Mouse (Mus musculus) c-Kit-positive CD71-positive TER-119-positive erythroid progenitor cells, embryonic 14.5 days (primary cell): ENCODE measurements at regions not wholly inside any gene's neighbourhood (a gene's known extent, or its start where the extent isn't known, plus 50 kb on each side); places are given as distances from the start of the nearest gene placed in this dataset.
"Not testable (repeated sequence)": the region's sequence is repeated elsewhere in the genome, so short reads cannot be mapped to it uniquely, and the experiment has no call there.

Source experiments
- DNase-seq: peaks from one replicate; pipeline ENCODE4 v3.0.0-alpha.2; 2013; ENCODE audit warnings: low spot score

GRCm38 (mm10) chr3:155662280-155662679 is 569.0 kb downstream of the Lrriq3 start:
- no peak for DNase-seq

DNA sequence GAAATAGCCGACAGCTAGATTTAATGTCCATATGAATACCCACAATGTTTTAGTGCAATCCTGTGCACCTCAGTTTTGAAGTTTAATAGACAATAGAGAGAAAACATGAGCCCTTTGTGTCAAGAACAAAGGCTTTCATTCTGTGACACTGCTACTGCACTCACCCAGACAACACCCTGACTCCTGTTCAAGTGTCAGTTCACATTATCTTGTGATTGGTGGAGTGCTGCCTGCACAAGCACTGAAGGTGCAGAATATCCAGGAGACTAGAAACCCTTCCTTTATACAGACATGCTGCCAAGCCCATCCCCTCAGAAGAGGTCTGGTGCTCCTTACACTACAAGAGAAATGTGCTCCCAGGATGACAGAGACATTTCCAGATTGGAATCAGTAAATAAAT is 579.3 kb downstream of the Lrriq3 start:
- DNase-seq, result no peak

DNA sequence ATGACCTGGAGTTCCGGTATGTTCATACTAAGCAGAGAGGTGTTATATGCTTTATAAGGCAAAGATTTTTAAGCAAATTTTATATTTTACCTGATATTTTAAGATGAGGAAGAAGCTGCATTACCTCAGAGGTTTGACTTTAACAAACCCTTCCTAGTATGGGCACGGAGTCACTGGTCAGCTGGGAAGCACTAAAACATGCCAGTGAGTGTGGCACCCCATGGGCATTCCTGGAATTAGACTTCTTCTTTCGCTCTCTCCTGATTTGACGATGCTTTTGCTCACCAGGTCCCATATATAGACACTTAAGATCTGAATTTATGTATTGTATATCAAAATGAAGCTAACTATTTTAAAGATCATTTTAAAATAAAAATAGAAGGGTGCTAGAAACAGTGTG is 587.0 kb downstream of the Lrriq3 start:
- DNase-seq, result no peak

GRCm38 (mm10) chr3:155682921-155683813 is 589.9 kb downstream of the Lrriq3 start:
- DNase-seq, result no peak

DNA sequence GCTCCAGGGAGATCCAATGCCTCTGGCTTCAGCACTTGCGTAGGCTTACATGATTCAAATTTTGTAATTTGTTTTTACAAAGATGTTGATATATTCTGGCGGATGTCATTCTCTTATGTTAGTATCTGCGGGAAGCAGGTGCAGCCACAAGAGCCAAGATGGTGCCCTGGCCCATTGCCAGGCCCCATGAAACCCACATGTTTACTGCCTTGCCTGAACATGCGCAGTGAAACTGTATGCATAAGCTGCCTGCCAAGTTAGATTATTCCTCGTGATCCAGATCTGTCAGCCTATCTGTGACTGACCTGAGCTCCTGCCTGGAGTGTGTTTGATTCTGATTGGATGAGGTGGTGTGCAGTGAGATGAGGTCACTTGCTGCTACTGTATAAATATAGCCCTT is 595.1 kb downstream of the Lrriq3 start:
- DNase-seq, result no peak

GRCm38 (mm10) chr3:155723011-155723510 is 629.8 kb downstream of the Lrriq3 start:
- DNase-seq, result no peak

DNA sequence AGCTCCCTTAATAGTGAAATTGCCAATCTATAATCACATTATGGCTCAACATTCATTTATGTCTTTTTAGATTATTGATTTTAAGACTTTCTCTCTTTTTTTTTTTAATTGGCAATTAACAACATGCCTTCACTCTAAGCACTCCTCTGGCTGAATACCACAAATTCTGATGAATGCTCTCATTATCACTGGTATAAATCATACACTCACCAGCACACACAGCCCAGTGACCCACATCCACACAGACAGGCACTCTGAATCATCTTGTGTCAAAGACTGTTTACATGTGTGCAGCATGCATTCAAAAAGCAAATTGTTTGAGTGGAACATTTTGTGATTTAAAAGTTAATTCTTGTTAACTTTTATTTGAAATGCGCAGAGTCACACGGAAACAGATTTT is 649.2 kb downstream of the Lrriq3 start:
- no peak for DNase-seq

DNA sequence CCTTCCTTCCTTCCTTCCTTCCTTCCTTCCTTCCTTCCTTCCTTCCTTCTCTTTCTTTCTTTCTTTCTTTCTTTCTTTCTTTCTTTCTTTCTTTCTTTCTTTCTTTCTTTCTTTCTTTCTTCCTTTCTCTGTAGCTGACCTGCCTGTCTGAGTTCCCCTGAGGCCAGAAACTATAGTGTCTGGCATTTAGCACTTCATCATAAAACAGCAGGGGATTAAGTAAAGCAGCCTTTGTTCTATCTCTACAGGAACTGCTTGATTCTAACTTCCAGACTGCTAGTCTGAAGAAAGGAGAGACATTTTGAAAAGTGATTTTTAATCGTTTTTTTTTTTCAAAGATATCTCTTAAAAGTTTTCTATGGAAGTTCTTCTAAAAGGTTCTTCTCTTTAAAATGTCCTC is 653.4 kb downstream of the Lrriq3 start:
- DNase-seq, result not testable (repeated sequence)

DNA sequence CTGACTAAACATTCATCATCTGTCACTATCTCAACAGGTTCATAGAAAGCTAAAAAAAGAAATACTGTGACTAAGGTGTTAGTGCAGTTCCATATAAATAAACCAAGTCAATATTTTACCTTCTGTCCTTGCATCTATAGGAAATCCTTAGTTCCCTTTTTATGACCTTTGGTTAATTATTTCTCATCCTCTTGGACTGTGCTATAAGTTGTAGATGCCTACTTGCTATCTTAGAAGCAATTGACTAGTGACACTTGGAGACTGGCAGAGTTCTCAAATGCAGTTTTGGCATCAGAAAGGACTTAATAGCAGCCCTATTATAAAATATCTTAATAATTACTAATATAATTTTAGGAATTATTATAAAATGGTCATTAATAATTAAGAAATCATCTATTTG is 654.3 kb downstream of the Lrriq3 start:
- no peak for DNase-seq

DNA sequence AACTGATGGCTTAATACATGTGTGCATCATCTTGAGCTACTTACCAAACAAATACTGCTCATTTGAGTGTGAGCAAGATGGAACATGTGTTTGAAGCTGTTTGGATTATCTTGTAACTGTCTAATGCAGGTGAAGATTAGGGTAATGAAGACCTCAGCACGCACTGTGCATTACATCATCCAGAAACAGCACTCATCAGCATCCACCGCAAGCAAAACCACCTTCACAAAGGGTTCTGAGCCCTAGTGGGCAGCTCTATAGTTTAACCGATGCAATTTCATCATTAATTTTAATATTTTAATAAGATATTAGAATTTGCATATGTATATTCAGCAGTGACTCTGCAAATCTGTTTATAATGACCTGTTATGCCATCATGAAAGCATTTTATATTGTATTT is 664.1 kb downstream of the Lrriq3 start:
- no peak for DNase-seq

- DNase-seq, result no peak
These were observed 682.8 kb downstream of the Lrriq3 start for GRCm38 (mm10) chr3:155776019-155776418.

- no peak for DNase-seq
These were observed 683.8 kb downstream of the Lrriq3 start for GRCm38 (mm10) chr3:155777025-155777424.

- DNase-seq, result no peak
These were observed 722.5 kb downstream of the Lrriq3 start for GRCm38 (mm10) chr3:155815693-155816092.

DNA sequence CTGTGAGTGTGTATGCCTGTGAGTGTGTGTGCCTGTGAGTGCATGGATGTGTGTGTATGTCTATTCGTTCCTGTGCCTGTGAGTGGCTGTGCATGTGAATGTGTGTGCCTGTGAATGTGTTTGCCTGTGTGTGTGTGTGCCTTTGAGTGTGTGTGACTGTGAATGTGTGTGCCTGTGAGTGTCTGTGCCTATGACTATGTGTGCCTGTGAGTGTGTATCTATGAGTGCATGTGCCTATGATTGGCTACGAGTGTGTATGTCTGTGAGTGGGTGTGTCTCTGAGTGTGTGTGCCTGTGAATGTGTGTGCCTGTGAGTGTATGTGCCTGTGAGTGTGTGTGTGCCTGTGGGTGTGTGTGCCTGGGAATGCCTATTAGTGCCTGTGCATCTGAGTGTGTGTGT is 731.6 kb downstream of the Lrriq3 start:
- no peak for DNase-seq

GRCm38 (mm10) chr3:155866286-155866685 is 695.3 kb upstream of the Negr1 start:
- no peak for DNase-seq

DNA sequence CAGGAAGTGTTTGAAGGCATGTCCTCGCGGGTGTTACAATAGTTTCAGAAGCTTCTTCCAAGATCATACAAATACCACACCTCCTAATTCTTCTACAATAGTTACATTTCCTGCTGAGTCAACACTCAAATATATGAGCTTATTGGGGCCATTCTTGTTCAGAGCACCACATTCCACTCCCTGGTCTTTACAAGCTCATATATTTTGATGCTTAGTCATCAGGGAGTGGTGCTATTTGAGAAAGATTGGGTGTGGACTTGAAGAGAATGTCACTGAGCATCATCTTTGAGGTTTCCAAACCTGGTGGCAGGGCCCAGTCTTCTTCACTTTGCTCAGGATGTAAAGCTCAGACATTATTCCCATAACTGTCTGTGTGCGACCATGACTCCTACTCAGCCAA is 685.9 kb upstream of the Negr1 start:
- DNase-seq, result no peak

- no peak for DNase-seq
These were observed 683.2 kb upstream of the Negr1 start for GRCm38 (mm10) chr3:155878401-155878800.

- no peak for DNase-seq
These were observed 680.9 kb upstream of the Negr1 start for GRCm38 (mm10) chr3:155880722-155881121.

DNA sequence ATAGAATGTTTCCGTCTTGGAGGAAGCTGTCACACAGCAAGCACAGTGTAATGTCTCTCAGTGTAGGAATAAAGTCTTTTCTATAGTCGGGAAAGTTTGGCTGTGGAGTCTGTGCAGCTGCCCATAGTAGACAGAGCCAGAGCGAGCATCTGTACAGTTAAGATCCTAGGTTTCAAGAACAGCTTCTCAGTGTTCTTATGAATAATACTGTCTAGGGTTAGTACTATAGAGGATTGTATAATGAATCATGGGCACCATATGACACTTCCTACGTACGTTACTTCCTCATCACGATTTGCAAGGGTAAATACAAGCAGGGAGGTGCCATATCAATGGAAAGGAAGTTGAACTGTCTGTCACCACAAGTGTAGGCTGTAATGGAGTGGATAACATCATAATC is 645.6 kb upstream of the Negr1 start:
- DNase-seq, result no peak

DNA sequence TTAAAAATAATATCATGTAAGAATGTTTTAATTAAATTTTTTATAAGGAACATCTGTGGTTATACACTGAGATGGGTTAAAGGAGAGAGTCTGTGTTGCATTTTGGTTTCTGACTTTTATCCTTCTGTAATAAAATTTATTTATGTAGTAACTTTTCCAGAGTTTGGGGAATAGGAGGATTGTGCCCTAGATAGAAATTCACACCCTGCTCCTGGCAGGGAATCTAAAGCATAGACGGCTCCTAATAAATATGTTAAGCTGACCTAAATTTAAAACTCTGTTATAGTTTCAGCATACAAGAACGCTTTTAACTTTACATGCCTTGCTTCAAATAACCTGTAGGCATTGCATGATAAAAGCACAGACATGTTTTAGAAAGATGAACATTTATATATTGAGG is 618.7 kb upstream of the Negr1 start:
- DNase-seq, result no peak

GRCm38 (mm10) chr3:155944042-155944735 is 617.4 kb upstream of the Negr1 start:
- DNase-seq, result no peak

DNA sequence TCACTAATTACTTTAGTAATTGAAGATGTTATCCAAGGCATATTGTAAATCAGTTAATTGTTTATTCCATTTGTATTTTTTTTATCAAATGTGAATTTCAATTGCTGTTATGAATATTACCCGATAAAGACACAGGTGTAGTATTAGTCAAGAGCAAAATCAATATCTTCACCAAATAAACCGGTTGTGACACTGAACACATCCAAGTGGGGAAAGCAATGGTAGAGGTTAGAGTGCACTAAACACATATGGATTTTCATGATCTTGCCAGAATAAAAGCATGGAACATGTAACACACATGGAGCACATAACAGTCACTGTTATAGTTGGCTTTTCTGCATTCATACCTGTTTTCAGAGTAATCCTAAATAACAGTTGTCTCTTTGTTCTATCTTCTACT is 616.4 kb upstream of the Negr1 start:
- DNase-seq, result no peak

DNA sequence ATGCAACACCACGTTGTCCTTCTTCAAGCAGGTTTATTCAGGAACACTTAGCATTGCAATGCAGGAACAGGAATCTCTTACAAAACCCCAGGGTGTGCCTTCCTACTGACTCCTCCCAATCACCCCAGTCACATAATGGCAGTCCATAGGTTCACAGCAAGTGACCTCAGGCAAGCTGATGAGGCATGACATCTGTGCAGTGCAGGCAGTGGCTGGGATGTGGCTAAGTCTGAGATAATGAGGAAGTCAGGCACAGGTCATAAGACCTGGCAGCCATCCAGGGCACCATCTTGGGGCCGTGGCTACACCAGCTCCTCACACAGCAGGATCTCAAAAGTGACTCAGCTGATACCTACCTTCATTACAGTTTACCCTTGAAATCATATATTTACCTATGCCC is 599.1 kb upstream of the Negr1 start:
- DNase-seq, result not testable (repeated sequence)
